Mouse (Mus musculus) Patski (cell line): Measurements from ENCODE around the gene Syndig1. TPM values are rescaled to one million over a fixed set of nuclear protein-coding genes. Genes with fewer than 3 reads are reported as not detected.

ENCODE experiments used
- ATAC-seq: fragments of 100-300 bp; one replicate; pipeline ENCODE4 v1.8.0; 2021
- CTCF ChIA-PET: fragments of 350-600 bp; sonication (Branson Sonifier 250); formaldehyde crosslinking; loops from one replicate; lab custom pipeline; 2022; ENCODE audit warnings: inconsistent platforms; lab: Charles Lee
- POLR2A ChIA-PET: fragments of 350-600 bp; sonication (Branson Sonifier 250); formaldehyde crosslinking; loops from one replicate; lab custom pipeline; 2022; ENCODE audit warnings: antibody characterized with exemption, inconsistent platforms; lab: Charles Lee
- DNase-seq: peaks from one replicate; pipeline ENCODE4 v3.0.0-alpha.2; 2011; ENCODE audit warnings: low read depth, low spot score
- H3K27me3 ChIP-seq: fragments of 371-371 bp; one replicate; pipeline ENCODE4 v1.5.1; 2021
- CTCF ChIP-seq: fragments of 100-300 bp; IDR thresholded peaks from one replicate; pipeline ENCODE4 v1.5.1; 2021
- in situ Hi-C: fragments of 300-500 bp; cut with MboI; formaldehyde crosslinking; loops from 3 replicates; pipeline ENCODE4 v1.11.1; 2018; ENCODE audit warnings: low pct_unique_long_range_greater_than_20kb, mixed read lengths
- polyA plus RNA-seq: library from polyadenylated mRNA; unstranded; gene quantifications from one replicate; pipeline ENCODE4 v1.2.3, GENCODE M21; 2021

The Syndig1 gene
- polyA plus RNA-seq, 1 experiment from 2014 or later: 0.04 TPM

GRCm38 (mm10) chr2:150012787-150013346 is 183.9 kb downstream of the Syndig1 start:
- in situ Hi-C loops: no loop called here
- POLR2A ChIA-PET: no interaction called here
- TF ChIP-seq CTCF: no peak
- CTCF ChIA-PET: no interaction called here
- H3K27me3 ChIP-seq: no peaks in the 10 kb centered on the region
- DNase-seq (no peak), ATAC-seq (no peak)

DNA sequence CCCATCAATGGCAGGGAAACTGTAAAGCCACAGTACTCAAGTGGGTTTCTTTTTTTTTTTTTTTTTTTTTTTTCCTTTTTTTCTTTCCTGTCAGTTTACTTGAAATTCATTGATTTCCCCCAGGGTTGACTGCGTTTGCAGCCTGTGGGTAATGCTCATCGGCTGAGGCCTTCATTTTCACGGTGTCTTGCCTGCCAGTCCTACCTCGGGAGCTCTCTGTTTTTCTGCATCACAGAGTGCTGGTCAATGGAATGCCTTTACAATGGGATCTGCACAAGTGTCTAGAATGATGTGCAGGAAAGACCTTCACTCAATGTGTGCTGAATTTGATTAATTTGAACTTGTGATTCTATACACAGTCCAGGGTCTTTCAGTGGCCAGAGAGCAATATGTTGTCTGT is 184.8 kb downstream of the Syndig1 start:
- DNase-seq: no peak
- in situ Hi-C loops: no loop called here
- no peak for ATAC-seq
- no peak for TF ChIP-seq CTCF
- POLR2A ChIA-PET: no interaction called here
- CTCF ChIA-PET: interaction anchor here (2.2 kb wide), 1 partner anchor 10 kb away, joined by 5 read pairs; no protein-coding TSS in a partner anchor
- no peaks in the 10 kb centered on the region for H3K27me3 ChIP-seq

DNA sequence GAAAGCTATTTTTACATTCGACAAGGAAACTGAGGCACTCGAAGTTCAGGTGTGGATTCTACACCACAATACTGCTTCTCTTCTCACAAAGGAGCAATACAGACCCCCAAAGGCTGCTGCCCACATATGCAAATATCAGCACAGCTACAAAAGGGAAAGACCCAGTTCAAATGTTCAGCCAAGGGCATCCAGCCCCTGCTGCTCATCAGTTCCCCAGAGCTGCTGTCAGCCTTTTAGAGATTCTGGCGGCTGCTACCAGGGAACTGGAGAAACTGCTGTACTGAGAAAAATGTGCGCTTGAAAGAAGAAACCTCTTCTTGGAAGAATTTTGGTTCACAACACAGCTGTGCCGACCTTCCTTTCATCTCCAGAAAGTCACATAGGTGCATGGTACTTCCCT is 187.3 kb downstream of the Syndig1 start:
- ChIA-PET CTCF (interaction anchor here (0.9 kb wide), 1 partner anchor 9 kb away, joined by 4 read pairs; no protein-coding TSS in a partner anchor), POLR2A (no interaction called here)
- in situ Hi-C loops: no loop called here
- DNase-seq: no peak
- H3K27me3 ChIP-seq: no peaks in the 10 kb centered on the region
- ATAC-seq: no peak
- no peak for TF ChIP-seq CTCF

DNA sequence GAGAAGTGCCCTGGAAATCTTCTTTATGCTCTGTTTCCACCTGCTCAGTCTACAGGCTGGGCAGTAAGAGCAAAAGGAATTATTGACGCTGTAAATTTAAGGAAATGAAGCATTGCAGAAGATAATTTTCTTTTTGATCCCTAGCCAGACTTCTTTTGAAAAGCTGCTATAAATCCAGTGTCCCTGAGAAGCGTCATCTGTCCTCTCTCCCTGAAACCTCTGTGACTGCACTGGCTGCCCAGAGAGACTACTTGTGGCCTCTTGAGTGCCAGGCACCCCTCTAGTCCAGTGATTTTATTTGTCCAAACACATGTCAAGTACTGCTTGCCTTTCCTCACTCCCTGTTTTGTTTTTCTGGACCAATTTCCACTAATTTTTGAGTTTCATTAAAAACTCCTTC is 191.7 kb downstream of the Syndig1 start:
- CTCF ChIA-PET: no interaction called here
- no peak for TF ChIP-seq CTCF
- in situ Hi-C loops: loop anchor here (10.0 kb wide), 1 partner anchor 596 kb away; no protein-coding TSS in a partner anchor
- POLR2A ChIA-PET: no interaction called here
- ATAC-seq: no peak
- no peaks in the 10 kb centered on the region for H3K27me3 ChIP-seq
- DNase-seq: no peak

DNA sequence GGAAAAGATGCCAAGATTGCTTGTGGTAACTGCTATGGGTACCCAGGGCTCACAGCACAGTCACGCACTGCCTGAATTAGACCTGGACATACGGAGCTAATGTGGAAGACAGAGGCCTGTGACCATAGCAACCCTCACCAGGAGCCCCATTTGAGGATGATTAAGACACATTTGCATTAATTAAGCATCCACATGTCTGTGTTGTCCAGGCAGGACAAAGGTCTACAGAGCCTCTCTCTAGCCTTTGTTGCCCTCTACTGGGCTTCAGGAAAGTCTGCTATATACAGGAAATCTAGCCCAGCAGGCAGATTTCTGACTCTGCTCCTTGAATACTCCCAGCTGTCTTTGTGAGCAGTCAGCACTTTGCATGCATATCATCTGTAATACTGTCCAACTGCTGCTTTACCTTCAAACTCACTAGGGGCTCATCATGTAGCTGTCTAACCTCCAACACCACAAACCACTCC is 194.9 kb downstream of the Syndig1 start:
- ATAC-seq (peak; percentile 91), DNase-seq (peak; percentile 38)
- ChIA-PET CTCF (interaction anchor here (0.7 to 1.7 kb wide), 8 partner anchors 9 to 598 kb away, joined by 3 to 5 read pairs (median 3); no protein-coding TSS in a partner anchor), POLR2A (no interaction called here)
- no peaks in the 10 kb centered on the region for H3K27me3 ChIP-seq
- peak; percentile 72 for TF ChIP-seq CTCF
- in situ Hi-C loops: loop anchor here (10.0 kb wide), 1 partner anchor 599 kb away; no protein-coding TSS in a partner anchor

- POLR2A ChIA-PET: no interaction called here
- DNase-seq (no peak), ATAC-seq (no peak)
- CTCF ChIA-PET: no interaction called here
- no peaks in the 10 kb centered on the region for H3K27me3 ChIP-seq
- in situ Hi-C loops: no loop called here
- no peak for TF ChIP-seq CTCF
Observed at GRCm38 (mm10) chr2:150043531-150043930, 214.5 kb downstream of the Syndig1 start.

Other genes starting within 250 kb of the Syndig1 start
- gene C530025M09Rik, start 2.0 kb downstream of the Syndig1 start, polyA plus RNA-seq: not detected